Mouse (Mus musculus) intestine, postnatal 0 days (tissue): ENCODE measurements around the gene Serpinh1. TPM values are rescaled to one million over a fixed set of nuclear protein-coding genes. Genes with fewer than 3 reads are reported as not detected.

Experiments
- ATAC-seq: fragments of 200-750 bp; cut with Nextera tagmentation; 2 replicates; pipeline ENCODE4 v1.8.0; 2017; ENCODE audit warnings: mild to moderate bottlenecking, moderate TSS enrichment, moderate library complexity
- H3K27ac ChIP-seq: fragments of 300-500 bp; sonication (generic); 2 replicates; pipeline ENCODE4 v1.5.1; 2014; ENCODE audit warnings: mild to moderate bottlenecking, low read depth, low read length, moderate library complexity
- H3K27me3 ChIP-seq: fragments of 300-500 bp; sonication (generic); replicated peaks from 2 replicates; pipeline ENCODE4 v1.6.1; 2014; ENCODE audit warnings: low read length, mixed read lengths; ENCODE audit not compliant: control insufficient read depth, insufficient read depth
- H3K36me3 ChIP-seq: fragments of 300-500 bp; sonication (generic); 2 replicates; pipeline ENCODE4 v1.6.1; 2014; ENCODE audit warnings: mild to moderate bottlenecking, moderate library complexity; ENCODE audit not compliant: control insufficient read depth, insufficient read depth
- H3K4me1 ChIP-seq: fragments of 300-500 bp; sonication (generic); replicated peaks from 2 replicates; pipeline ENCODE4 v1.6.1; 2014; ENCODE audit warnings: antibody characterized with exemption, low read length, mixed read lengths; ENCODE audit not compliant: control insufficient read depth, insufficient read depth
- H3K4me2 ChIP-seq: fragments of 300-500 bp; sonication (generic); replicated peaks from 2 replicates; pipeline ENCODE4 v1.6.1; 2014; ENCODE audit warnings: low read depth, mild to moderate bottlenecking, moderate library complexity
- H3K4me3 ChIP-seq: fragments of 300-500 bp; sonication (generic); 2 replicates; pipeline ENCODE4 v1.5.1; 2014; ENCODE audit warnings: low read depth, low read length
- H3K9ac ChIP-seq: fragments of 300-500 bp; sonication (generic); 2 replicates; pipeline ENCODE4 v1.6.1; 2014; ENCODE audit warnings: mild to moderate bottlenecking, low read depth, low read length
- H3K9me3 ChIP-seq: fragments of 300-500 bp; sonication (generic); 2 replicates; pipeline ENCODE4 v1.6.1; 2016; ENCODE audit warnings: mixed run types; ENCODE audit not compliant: control insufficient read depth
- CTCF ChIP-seq: sonication (generic); IDR thresholded peaks from 2 replicates; pipeline ENCODE4 v1.5.1; 2016; ENCODE audit warnings: low read depth, mild to moderate bottlenecking, control low read depth, antibody characterized with exemption, moderate library complexity
- WGBS: fragments of 180-500 bp; shearing (Covaris S2); extraction: QIAGEN DNeasy Blood & Tissue Kit; methylation state at CpG from one replicate; pipeline ENCODE4 v1.1.7; 2014; 5-methylcytosine and 5-hydroxymethylcytosine counted together
- polyA plus RNA-seq: library from polyadenylated mRNA; unstranded; fragments of >200 nt; fragmentation: Nextera tagmentation; extraction: Ambion mirVana; gene quantifications from 2 replicates; pipeline ENCODE4 v1.2.1, GENCODE M21; 2015

Serpinh1 gene
- polyA plus RNA-seq, 1 experiment from 2014 or later: 204 TPM

DNA sequence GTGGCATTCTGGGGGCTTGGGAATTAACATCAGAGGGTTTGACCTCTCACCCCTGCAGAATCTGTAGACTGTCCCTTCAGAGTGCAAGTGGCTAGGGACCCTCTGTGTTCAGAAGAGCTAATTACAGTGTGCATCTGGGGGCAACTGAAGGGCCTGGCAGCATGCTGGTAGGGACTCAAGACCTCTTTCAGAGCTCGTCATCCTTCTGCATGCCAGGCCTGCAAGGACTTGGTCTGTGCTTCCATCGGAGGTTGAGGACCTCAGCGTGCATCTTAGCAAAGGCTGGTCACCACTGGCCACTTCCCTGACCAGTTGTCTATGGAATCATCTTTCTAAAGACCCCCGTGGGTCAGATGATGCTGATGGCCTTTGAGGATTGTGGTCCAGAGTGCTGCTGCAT lies 9.5 kb downstream of the Serpinh1 start:
- no peak for ATAC-seq
- WGBS: 89% methylated on average over 4 of the region's 4 CpGs
- Histone ChIP-seq H3K4me2 (no peak overlapping the region), H3K27ac (no peak overlapping the region), H3K4me1 (no peaks in the 10 kb centered on the region), H3K9me3 (no peaks in the 10 kb centered on the region), H3K9ac (no peak overlapping the region), H3K36me3 (peaks cover 38% of the 10 kb centered on the region), H3K27me3 (no peaks in the 10 kb centered on the region), H3K4me3 (no peak overlapping the region)
- TF ChIP-seq CTCF: no peak

DNA sequence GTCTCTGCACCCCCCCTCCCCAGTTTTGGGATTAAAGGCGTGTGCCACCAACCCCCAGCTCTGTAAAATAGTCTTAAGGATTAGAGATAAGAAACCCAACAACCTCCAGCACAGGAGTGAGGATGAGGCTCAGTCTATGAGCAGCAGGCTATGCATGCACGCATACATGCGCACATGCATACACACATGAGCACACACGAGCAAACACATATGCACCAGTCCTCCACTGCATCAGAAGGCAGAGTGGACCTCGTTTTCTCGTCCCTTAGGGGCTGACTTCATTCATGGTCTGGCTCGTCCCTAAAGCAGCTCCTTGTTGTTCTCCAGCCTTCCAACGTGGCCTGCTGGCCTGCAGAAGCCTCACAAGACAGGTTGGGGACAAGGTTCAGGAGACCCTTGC lies 12.3 kb downstream of the Serpinh1 start:
- no peak overlapping the region for H3K27ac ChIP-seq
- H3K4me1 ChIP-seq: no peaks in the 10 kb centered on the region
- TF ChIP-seq CTCF: no peak

DNA sequence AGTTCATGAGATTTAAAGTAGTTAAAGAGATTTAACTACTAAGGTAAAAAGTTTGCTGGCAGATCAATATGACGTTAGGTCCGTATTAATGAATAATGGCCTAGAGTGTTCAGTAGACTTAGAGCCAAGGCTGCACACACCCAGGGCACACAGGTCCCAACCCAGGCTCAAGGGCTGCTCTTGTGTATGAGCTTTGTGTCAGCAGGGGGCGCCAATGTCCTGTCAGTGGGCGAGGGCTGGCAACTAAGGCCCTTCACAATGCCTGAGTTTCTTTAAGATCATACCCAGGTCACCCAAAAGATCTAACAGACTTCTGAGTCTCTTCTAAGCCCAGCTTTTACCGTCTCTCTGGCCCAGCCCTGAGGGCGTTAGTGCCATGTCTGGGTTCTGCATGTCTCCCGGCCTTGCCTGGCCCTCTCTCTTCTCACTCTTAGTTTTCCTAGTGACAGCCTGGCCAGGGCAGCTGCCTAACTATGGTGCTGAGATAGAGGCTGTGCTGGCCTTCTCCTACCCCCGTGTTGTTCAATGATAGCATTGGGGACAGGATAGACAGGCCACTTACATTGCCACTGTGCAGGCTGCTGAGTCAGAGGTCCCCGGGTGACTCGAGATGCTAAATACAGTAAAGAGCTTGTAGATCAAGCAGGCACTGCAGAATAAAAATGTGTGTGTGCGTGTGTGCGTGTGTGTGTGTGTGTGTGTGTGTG lies 20.1 kb downstream of the Serpinh1 start:
- no peak overlapping the region for H3K9ac ChIP-seq
- TF ChIP-seq CTCF: peak; percentile 98
- no peaks in the 10 kb centered on the region for H3K27me3 ChIP-seq
- no peaks in the 10 kb centered on the region for H3K36me3 ChIP-seq
- H3K27ac ChIP-seq: no peak overlapping the region
- no peaks in the 10 kb centered on the region for H3K9me3 ChIP-seq
- H3K4me2 ChIP-seq: no peak overlapping the region
- 43% methylated on average over 12 of the region's 12 CpGs for WGBS
- no peaks in the 10 kb centered on the region for H3K4me1 ChIP-seq
- no peak overlapping the region for H3K4me3 ChIP-seq
- no peak for ATAC-seq

More for the DNA sequence above, 12.3 kb downstream of the Serpinh1 start:
- Histone ChIP-seq H3K4me2 (no peak overlapping the region), H3K36me3 (peaks cover 13% of the 10 kb centered on the region), H3K9me3 (no peaks in the 10 kb centered on the region), H3K27me3 (no peaks in the 10 kb centered on the region), H3K4me3 (no peak overlapping the region), H3K9ac (no peak overlapping the region)
- 78% methylated on average over 8 of the region's 8 CpGs for WGBS
- no peak for ATAC-seq

DNA sequence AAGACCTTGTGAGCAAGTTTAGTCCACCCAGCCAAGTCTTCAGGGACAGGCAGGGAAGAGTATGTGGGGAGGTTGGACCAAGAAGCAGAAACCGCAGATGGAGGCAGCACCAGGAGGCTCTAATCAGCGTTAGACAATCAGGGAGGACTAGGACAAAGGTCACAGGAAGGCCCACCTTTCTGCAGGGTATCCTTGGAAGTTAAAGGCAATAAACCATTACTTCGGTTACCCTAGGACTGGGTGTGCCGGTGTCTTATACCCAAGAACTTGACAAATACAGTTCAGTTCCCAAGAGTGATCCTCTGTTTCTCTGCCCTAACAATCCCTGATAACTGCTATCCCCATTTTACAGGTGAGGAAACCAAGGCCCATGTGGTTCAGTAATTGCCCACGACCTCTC lies 23.0 kb downstream of the Serpinh1 start:
- no peak overlapping the region for H3K4me3 ChIP-seq
- H3K9ac ChIP-seq: no peak overlapping the region
- H3K27me3 ChIP-seq: no peaks in the 10 kb centered on the region
- 52% methylated on average over 5 of the region's 5 CpGs for WGBS
- no peaks in the 10 kb centered on the region for H3K4me1 ChIP-seq
- no peak for ATAC-seq
- H3K9me3 ChIP-seq: no peaks in the 10 kb centered on the region
- H3K27ac ChIP-seq: no peak overlapping the region
- H3K36me3 ChIP-seq: no peaks in the 10 kb centered on the region
- TF ChIP-seq CTCF: no peak
- H3K4me2 ChIP-seq: no peak overlapping the region

DNA sequence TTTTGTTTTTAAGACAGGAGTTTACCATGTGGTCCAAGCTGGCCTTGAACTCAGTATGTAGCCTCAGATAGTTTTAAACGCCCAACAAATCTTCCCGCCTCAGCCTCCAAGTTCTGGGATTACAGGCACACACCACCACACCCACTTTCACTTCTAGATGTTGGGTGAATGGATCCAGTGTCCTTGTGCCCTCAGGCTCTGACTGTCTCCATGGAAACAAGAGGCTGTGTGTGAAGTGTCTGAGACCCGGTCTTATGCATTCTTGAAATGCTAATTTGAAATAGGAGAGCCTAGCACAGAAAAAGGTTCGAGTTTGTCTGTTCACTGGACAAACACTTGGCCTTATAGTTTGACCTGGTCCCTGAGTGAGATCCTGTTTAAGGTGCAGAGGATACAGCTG lies 24.2 kb downstream of the Serpinh1 start:
- no peak overlapping the region for H3K9ac ChIP-seq
- no peak overlapping the region for H3K4me2 ChIP-seq
- no peak for ATAC-seq
- no peaks in the 10 kb centered on the region for H3K27me3 ChIP-seq
- 75% methylated on average over 4 of the region's 4 CpGs for WGBS
- H3K4me3 ChIP-seq: no peak overlapping the region
- no peak for TF ChIP-seq CTCF
- no peaks in the 10 kb centered on the region for H3K36me3 ChIP-seq
- no peaks in the 10 kb centered on the region for H3K4me1 ChIP-seq
- H3K9me3 ChIP-seq: no peaks in the 10 kb centered on the region
- no peak overlapping the region for H3K27ac ChIP-seq

DNA sequence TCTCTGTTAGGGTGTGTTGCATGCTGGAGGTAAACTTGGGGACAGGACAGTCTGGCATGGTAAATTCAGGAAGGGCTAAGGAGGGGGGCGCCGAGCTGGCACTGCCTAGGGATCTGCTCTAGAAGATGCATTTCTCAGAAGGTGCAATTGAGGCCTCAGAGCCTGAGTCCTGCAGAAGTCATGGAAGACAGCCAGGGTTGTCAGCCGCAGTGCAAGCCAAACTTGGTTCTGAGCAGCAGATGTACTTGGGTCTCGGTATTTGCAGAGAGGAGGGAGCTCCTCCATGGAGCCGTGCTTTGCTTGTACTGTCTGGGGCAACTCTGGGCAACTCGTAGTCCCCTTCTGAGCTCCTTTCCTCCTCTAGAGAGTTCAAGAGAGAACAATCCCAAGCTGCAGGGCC lies 26.9 kb downstream of the Serpinh1 start:
- Histone ChIP-seq H3K4me3 (no peak overlapping the region), H3K9ac (no peak overlapping the region), H3K27ac (no peak overlapping the region), H3K4me1 (no peaks in the 10 kb centered on the region), H3K27me3 (no peaks in the 10 kb centered on the region), H3K9me3 (no peaks in the 10 kb centered on the region), H3K36me3 (no peaks in the 10 kb centered on the region), H3K4me2 (no peak overlapping the region)
- WGBS: 68% methylated on average over 6 of the region's 6 CpGs
- TF ChIP-seq CTCF: no peak
- no peak for ATAC-seq
